Mouse (Mus musculus) spleen, adult 2 months (tissue): ENCODE data around the gene Slc25a12.

Source experiments
- CTCF ChIP-seq: fragments of 200-500 bp; IDR thresholded peaks from 2 replicates; pipeline ENCODE4 v1.5.1; 2011; ENCODE audit warnings: mild to moderate bottlenecking, inconsistent platforms; ENCODE audit not compliant: insufficient read depth, insufficient read length, insufficient replicate concordance; ENCODE audit errors: extremely low read depth
- POLR2A ChIP-seq: fragments of 200-500 bp; IDR thresholded peaks from 2 replicates; pipeline ENCODE4 v1.6.1; 2011; ENCODE audit warnings: low read depth, low read length, inconsistent platforms

DNA sequence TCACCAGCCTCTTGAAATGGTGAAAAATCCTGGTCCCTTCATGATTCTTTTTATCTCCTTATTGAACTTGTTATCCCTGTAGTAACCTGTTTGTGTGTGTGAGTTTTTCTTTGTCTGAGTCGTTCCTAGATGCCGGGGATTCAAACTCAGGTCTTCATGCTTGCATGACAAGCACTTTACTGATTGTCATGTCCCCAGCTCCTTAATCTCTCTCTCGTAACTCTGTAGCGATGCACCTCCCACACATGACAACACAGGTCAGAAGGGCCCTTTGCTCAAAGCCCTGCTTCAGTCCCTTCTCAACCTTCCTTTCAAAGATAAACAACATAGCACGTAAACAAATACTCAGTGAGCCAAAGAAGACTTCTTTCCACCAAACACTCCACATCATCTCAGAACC lies 9.2 kb downstream of the Slc25a12 start:
- no peak for TF ChIP-seq CTCF
- TF ChIP-seq POLR2A, result no peak
